ENCODE assay signal across 14 mouse cellular contexts in the genomic region with DNA sequence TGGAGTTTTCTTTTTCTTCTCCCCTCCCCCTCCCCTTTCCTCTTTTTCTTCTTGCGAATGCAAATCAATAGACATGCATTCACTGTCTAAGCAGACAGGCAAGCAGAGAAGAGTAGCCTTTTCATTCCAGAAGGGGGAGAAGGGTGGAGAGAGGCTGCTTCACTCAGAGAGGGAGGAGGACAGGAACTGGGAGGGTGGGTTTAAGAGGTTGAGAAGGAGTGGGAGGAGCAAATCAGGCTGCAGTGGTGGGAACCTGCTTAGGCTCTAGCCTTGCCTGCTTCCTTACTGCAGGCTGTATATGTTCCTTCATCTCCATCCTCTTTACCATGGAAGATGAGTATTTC. TPM values are rescaled to one million over a fixed set of nuclear protein-coding genes. Genes with fewer than 3 reads are reported as not detected.
DNase-seq lines count a peak whose midpoint lies in the region; ATAC-seq lines count a peak whose summit lies in the region.
"Had no signal": no experiment of that assay in that cellular context is flagged by ENCODE, and none has a peak within 500 bp of the region (broad histone marks: within the 10 kb centered on the region; RNA-seq: fewer than 3 reads in every experiment).

No protein-coding gene starts in this region.

- H3K36me3 ChIP-seq in kidney, embryonic 14.5 days (ENCODE audit: control insufficient read depth, insufficient read depth, low read length) = no peaks in the 10 kb centered on the region
- no peaks in the 10 kb centered on the region for H3K36me3 ChIP-seq in forebrain, embryonic 11.5 days (ENCODE audit: control insufficient read depth, insufficient read depth, low read length)
- H3K36me3 ChIP-seq: heart, embryonic 13.5 days; limb, embryonic 15.5 days had no signal

- no peaks in the 10 kb centered on the region for H3K4me1 ChIP-seq in kidney, embryonic 14.5 days (ENCODE audit: control insufficient read depth, insufficient read depth, low read length)
- H3K4me1 ChIP-seq in forebrain, embryonic 11.5 days (replicated peaks; ENCODE audit: control insufficient read depth, insufficient read depth, low read length) = no peaks in the 10 kb centered on the region
- H3K4me1 ChIP-seq: heart, embryonic 13.5 days; limb, embryonic 15.5 days had no signal

- no peak overlapping the region for H3K4me2 ChIP-seq in kidney, embryonic 14.5 days (replicated peaks; ENCODE audit: low read depth, low read length)
- H3K4me2 ChIP-seq in forebrain, embryonic 11.5 days (ENCODE audit: low read depth, low read length, severe bottlenecking) = no peak overlapping the region
- H3K4me2 ChIP-seq: heart, embryonic 13.5 days; limb, embryonic 15.5 days had no signal

- no peak for DNase-seq in kidney, postnatal 10 days
- no peak for DNase-seq in forebrain, embryonic 11.5 days (ENCODE audit: low spot score)
- DNase-seq in mesoderm, embryonic 11.5 days (ENCODE audit: low read depth, low spot score) = peak; percentile 57
- DNase-seq in retina, postnatal 1 day = peak; percentile 32
- no peak for DNase-seq in cerebellum, adult 11 months
- DNase-seq in spleen, postnatal 4 days (ENCODE audit: low spot score in 2 of 2) = no peak
- no peak for DNase-seq in layer of hippocampus, postnatal 14 days (ENCODE audit: low spot score in 2 of 2)
- DNase-seq: B cell, adult 2 months; kidney, adult 8-10 months had no signal

- no peak overlapping the region for H3K4me3 ChIP-seq in kidney, embryonic 14.5 days (ENCODE audit: low read length)
- H3K4me3 ChIP-seq in forebrain, embryonic 11.5 days (ENCODE audit: low read depth, low read length) = no peak overlapping the region
- H3K4me3 ChIP-seq: erythroblast, embryonic 14.5 days; heart, embryonic 13.5 days; limb, embryonic 15.5 days had no signal

- no peaks in the 10 kb centered on the region for H3K27me3 ChIP-seq in kidney, embryonic 14.5 days (ENCODE audit: control insufficient read depth, insufficient read depth, low read length)
- no peaks in the 10 kb centered on the region for H3K27me3 ChIP-seq in forebrain, embryonic 11.5 days (ENCODE audit: control insufficient read depth, insufficient read depth, low read length)
- H3K27me3 ChIP-seq: heart, embryonic 13.5 days had no signal

- WGBS in kidney, embryonic 14.5 days = 25% methylated on average over 1 of the region's 1 CpGs
- 0% methylated on average over 1 of the region's 1 CpGs for WGBS in forebrain, embryonic 11.5 days

- H3K9ac ChIP-seq in kidney, embryonic 14.5 days (ENCODE audit: low read depth, low read length) = no peak overlapping the region
- no peak overlapping the region for H3K9ac ChIP-seq in forebrain, embryonic 11.5 days (ENCODE audit: low read length)
- H3K9ac ChIP-seq: heart, embryonic 13.5 days; limb, embryonic 15.5 days had no signal

- H3K9me3 ChIP-seq in kidney, embryonic 14.5 days (ENCODE audit: control insufficient read depth, low read length) = no peaks in the 10 kb centered on the region
- no peaks in the 10 kb centered on the region for H3K9me3 ChIP-seq in forebrain, embryonic 11.5 days (ENCODE audit: control insufficient read depth, low read length)
- H3K9me3 ChIP-seq: heart, embryonic 13.5 days; limb, embryonic 15.5 days had no signal

- 0 out of 2 replicates have a peak, but pooled peaks have one; percentile 57 for ATAC-seq in kidney, embryonic 14.5 days (ENCODE audit: low FRiP score, low TSS enrichment)
- peak; percentile 81 for ATAC-seq in forebrain, embryonic 11.5 days (replicated peaks; ENCODE audit: low FRiP score)

- H3K27ac ChIP-seq in kidney, embryonic 14.5 days (ENCODE audit: low read depth, low read length) = no peak overlapping the region
- H3K27ac ChIP-seq in forebrain, embryonic 11.5 days (ENCODE audit: low read depth, low read length) = no peak overlapping the region
- H3K27ac ChIP-seq: heart, embryonic 13.5 days; limb, embryonic 15.5 days had no signal

RNA-seq across cellular contexts. Expression of a gene that starts 8.6 kb away (rescaled TPM):
- polyA plus RNA-seq in kidney, embryonic 14.5 days (2014; fragmentation: Nextera tagmentation; extraction: Ambion mirVana) = 1.9 TPM in 2 replicates
- 2.4 and 2.9 TPM in 2 replicates for polyA plus RNA-seq in forebrain, embryonic 11.5 days (2014; fragmentation: Nextera tagmentation; extraction: Ambion mirVana)
- 100 to 1,000 TPM; 318 to 348 TPM for total RNA-seq in layer of hippocampus, postnatal 14 days (2021)
- total RNA-seq: megakaryocyte, adult 5-6 weeks had no signal

Comparison
In these comparisons a context has a peak if more than half of its experiments do, and no peak if none do; other contexts are left out.
1. DNase-seq: peak in mesoderm, embryonic 11.5 days (single experiment) and retina, postnatal 1 day (single experiment); none in kidney, postnatal 10 days (single experiment), forebrain, embryonic 11.5 days (single experiment), cerebellum, adult 11 months (single experiment), spleen, postnatal 4 days (0 of 2) and layer of hippocampus, postnatal 14 days (0 of 2).